Mouse (Mus musculus) forebrain, embryonic 11.5 days (tissue): ENCODE measurements at regions not wholly inside any gene's neighbourhood (a gene's known extent, or its start where the extent isn't known, plus 50 kb on each side); places are given as distances from the start of the nearest gene placed in this dataset.

Experiments
- ATAC-seq: fragments of 200-750 bp; cut with Nextera tagmentation; replicated peaks from 2 replicates; pipeline ENCODE4 v1.8.0; 2017; ENCODE audit warnings: moderate TSS enrichment; ENCODE audit not compliant: low FRiP score
- DNase-seq: peaks from one replicate; pipeline ENCODE4 v3.0.0-alpha.2; 2017; ENCODE audit warnings: low spot score
- H3K27ac ChIP-seq: fragments of 300-500 bp; sonication (generic); 2 replicates; pipeline ENCODE4 v1.5.1; 2014; ENCODE audit warnings: low read depth, low read length
- H3K27me3 ChIP-seq: fragments of 300-500 bp; sonication (generic); 2 replicates; pipeline ENCODE4 v1.6.1; 2014; ENCODE audit warnings: mild to moderate bottlenecking, low read length, mixed read lengths; ENCODE audit not compliant: control insufficient read depth, insufficient read depth
- H3K36me3 ChIP-seq: fragments of 300-500 bp; sonication (generic); 2 replicates; pipeline ENCODE4 v1.6.1; 2014; ENCODE audit warnings: mild to moderate bottlenecking, low read length, moderate library complexity, mixed read lengths; ENCODE audit not compliant: control insufficient read depth, insufficient read depth
- H3K4me1 ChIP-seq: fragments of 300-500 bp; sonication (generic); replicated peaks from 2 replicates; pipeline ENCODE4 v1.6.1; 2014; ENCODE audit warnings: low read length, mixed read lengths; ENCODE audit not compliant: control insufficient read depth, insufficient read depth
- H3K4me2 ChIP-seq: fragments of 300-500 bp; sonication (generic); 2 replicates; pipeline ENCODE4 v1.6.1; 2014; ENCODE audit warnings: low read depth, mild to moderate bottlenecking, low read length, moderate library complexity, mixed read lengths; ENCODE audit not compliant: severe bottlenecking
- H3K4me3 ChIP-seq: fragments of 300-500 bp; sonication (generic); 2 replicates; pipeline ENCODE4 v1.5.1; 2014; ENCODE audit warnings: low read depth, low read length
- H3K9ac ChIP-seq: fragments of 300-500 bp; sonication (generic); 2 replicates; pipeline ENCODE4 v1.6.1; 2014; ENCODE audit warnings: low read length
- H3K9me3 ChIP-seq: fragments of 300-500 bp; sonication (generic); 2 replicates; pipeline ENCODE4 v1.6.1; 2016; ENCODE audit warnings: low read length, mixed read lengths; ENCODE audit not compliant: control insufficient read depth
- WGBS: fragments of 180-500 bp; shearing (Covaris S2); extraction: QIAGEN DNeasy Blood & Tissue Kit; methylation state at CpG from one replicate; pipeline ENCODE4 v1.1.7; 2014; 5-methylcytosine and 5-hydroxymethylcytosine counted together

- Histone ChIP-seq H3K9ac (no peak overlapping the region), H3K27ac (no peak overlapping the region), H3K4me3 (no peak overlapping the region), H3K27me3 (no peaks in the 10 kb centered on the region), H3K4me1 (peaks cover 15% of the 10 kb centered on the region), H3K36me3 (no peaks in the 10 kb centered on the region), H3K9me3 (no peaks in the 10 kb centered on the region), H3K4me2 (no peak overlapping the region)
- DNase-seq: no peak
- ATAC-seq: no peak
- WGBS: 88% methylated on average over 5 of the region's 5 CpGs
Observed at GRCm38 (mm10) chr3:149045343-149045742, 55.0 kb upstream of the Adgrl2 start.

- no peak for DNase-seq
Observed at GRCm38 (mm10) chr3:149043901-149044300, 53.5 kb upstream of the Adgrl2 start.

GRCm38 (mm10) chr3:149042527-149042926 is 52.2 kb upstream of the Adgrl2 start:
- Histone ChIP-seq H3K27me3 (no peaks in the 10 kb centered on the region), H3K36me3 (no peaks in the 10 kb centered on the region), H3K4me2 (no peak overlapping the region), H3K27ac (no peak overlapping the region), H3K4me3 (no peak overlapping the region), H3K9me3 (no peaks in the 10 kb centered on the region), H3K4me1 (peaks cover 15% of the 10 kb centered on the region), H3K9ac (no peak overlapping the region)
- DNase-seq (peak; percentile 70), ATAC-seq (peak; percentile 86)
- WGBS: 24% methylated on average over 9 of the region's 9 CpGs

More at GRCm38 (mm10) chr3:149043901-149044300, 53.5 kb upstream of the Adgrl2 start:
- H3K4me1 ChIP-seq: peaks cover 15% of the 10 kb centered on the region
- no peaks in the 10 kb centered on the region for H3K36me3 ChIP-seq
- ATAC-seq: no peak
- H3K9ac ChIP-seq: no peak overlapping the region
- H3K27ac ChIP-seq: no peak overlapping the region
- WGBS: 78% methylated on average over 4 of the region's 4 CpGs
- no peaks in the 10 kb centered on the region for H3K9me3 ChIP-seq
- H3K27me3 ChIP-seq: no peaks in the 10 kb centered on the region
- H3K4me2 ChIP-seq: no peak overlapping the region
- H3K4me3 ChIP-seq: no peak overlapping the region

- no peak overlapping the region for H3K27ac ChIP-seq
- no peaks in the 10 kb centered on the region for H3K27me3 ChIP-seq
- no peaks in the 10 kb centered on the region for H3K36me3 ChIP-seq
- no peak overlapping the region for H3K4me3 ChIP-seq
- WGBS: 61% methylated on average over 3 of the region's 3 CpGs
- peaks cover 15% of the 10 kb centered on the region for H3K4me1 ChIP-seq
- H3K9ac ChIP-seq: no peak overlapping the region
- H3K9me3 ChIP-seq: no peaks in the 10 kb centered on the region
- H3K4me2 ChIP-seq: no peak overlapping the region
- DNase-seq (no peak), ATAC-seq (no peak)
Observed at GRCm38 (mm10) chr3:149041188-149041587, 50.8 kb upstream of the Adgrl2 start.
